Mouse (Mus musculus): ENCODE measurements around the gene Ccnl2.

Gene Ccnl2

GRCm38 (mm10) chr4:155790021-155790489 is 22.2 kb upstream of the Ccnl2 start, which contains the start of gene Ankrd65:
Gene Ankrd65 (plus strand): TSS chr4:155790439.
- no peak for DNase-seq (ENCODE audit: low read depth in 1 of 2, low spot score in 2 of 2)

DNA sequence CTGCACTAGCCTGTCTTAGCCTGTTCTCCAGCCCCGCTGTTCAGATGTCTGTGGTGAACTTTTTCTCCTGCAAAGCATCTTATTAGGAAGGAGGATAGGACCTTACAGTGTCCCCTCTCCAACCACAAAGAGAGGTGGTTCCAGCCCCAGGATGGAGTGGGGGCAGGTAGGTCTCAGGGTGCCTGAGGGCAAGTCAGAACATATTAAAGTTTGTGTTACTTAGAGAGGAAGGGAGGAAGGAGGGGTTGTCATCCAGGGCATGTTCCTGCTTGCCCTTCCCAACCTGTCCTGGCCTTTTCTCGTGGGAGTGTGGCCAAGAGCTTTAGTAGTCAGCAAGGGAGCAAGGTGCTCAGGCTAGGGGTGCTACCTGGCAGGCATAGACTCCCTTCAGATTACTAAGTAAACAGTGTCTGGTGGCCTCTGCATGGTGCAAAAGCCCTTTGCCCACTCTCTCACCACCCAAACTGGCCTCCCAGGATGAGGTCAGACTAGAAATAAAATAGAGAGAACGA is 21.6 kb upstream of the Ccnl2 start:
- DNase-seq (ENCODE audit: low read depth in 1 of 2, low spot score in 2 of 2): no peak

DNA sequence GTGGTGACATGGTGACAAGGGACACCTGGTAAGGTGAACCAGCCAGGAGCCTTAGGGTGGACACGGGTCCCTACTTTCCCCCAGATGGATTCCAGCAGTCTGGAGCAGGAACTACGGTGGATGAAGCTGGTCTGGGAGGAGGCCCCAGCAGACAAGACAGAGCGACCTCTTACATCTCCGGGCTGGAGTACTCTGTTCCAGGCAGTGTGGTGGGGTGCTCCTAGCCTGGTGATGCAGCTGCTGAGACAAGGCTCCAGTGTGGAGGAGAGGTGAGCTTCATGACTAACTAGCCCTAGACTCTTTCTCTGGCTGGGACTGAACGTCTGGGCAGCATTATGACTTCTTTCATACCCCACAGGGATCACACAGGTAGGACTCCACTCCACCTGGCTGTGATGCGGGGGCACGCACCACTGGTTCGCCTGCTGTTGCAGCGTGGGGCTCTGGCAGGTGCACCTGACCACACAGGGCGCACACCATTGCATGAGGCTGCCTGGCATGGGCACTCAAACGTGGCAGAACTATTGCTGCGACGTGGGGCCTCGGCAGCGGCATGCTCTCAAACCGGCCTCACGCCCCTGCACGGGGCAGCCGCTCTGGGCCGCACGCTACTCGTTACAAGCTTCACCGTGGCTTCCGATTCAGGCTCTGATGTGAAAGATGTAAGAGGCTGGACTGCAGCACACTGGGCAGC is 20.9 kb upstream of the Ccnl2 start:
- no peak for DNase-seq (ENCODE audit: low read depth in 1 of 2, low spot score in 2 of 2)

GRCm38 (mm10) chr4:155793730-155794129 is 18.6 kb upstream of the Ccnl2 start:
- DNase-seq (ENCODE audit: low read depth in 1 of 2, low spot score in 2 of 2): no peak

DNA sequence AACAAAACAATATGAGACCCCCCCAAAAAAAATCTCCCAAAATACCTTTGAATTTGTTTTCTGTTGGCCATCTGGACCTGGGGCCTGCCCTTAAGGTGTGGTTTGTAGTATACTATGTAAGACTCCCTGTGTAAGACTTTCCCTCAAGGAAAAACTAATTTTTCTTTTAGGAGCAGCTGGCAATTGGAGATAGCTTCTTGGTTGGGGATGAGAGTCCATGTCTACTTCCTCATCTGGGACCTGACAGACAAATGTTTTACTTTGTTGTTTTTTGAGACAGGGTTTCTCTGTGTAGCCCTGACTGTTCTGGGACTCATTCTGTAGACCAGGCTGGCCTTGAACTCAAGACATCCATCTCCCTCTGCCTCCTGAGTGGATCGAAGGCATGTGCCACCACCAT is 10.2 kb upstream of the Ccnl2 start:
- no peak for DNase-seq (ENCODE audit: low read depth in 1 of 2, low spot score in 2 of 2)

- DNase-seq (ENCODE audit: low read depth in 1 of 2, low spot score in 2 of 2): no peak
These were observed 9.4 kb upstream of the Ccnl2 start, which contains the start of gene Mrpl20 for GRCm38 (mm10) chr4:155802741-155803339. Gene Mrpl20 (plus strand): TSS chr4:155802878.

DNA sequence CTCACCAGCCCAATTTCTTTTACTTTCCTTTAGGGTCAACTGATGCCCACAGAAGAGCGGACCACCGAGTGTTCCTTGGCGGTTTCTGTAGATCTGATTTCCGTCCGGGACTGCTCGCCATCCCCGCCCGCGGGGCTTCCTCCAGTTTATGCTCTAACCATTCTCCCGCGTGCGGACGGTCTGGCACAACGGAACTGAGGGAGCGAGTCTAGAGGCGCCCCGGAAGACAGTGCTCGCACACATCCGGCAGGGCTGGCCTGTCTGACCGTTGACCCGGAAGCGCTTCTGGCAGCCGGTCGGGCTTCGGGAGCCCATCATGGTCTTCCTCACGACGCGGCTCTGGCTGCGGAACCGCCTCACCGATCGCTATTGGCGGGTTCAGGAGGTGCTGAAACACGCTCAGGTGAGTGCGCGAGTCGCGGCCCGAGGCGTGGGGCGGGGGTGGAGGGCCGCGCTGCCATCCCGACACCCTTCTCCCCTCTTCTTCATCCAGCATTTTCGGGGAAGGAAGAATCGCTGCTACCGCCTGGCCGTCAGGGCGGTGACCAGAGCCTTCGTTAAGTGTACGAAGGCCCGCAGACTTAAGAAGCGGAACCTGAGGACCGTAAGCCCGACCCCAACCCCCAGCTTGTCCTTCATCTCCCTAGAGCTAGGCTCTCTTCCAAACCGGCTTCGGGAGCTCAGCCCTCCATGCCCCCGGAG is 8.8 kb upstream of the Ccnl2 start:
- peak; percentile 88 to 94 for DNase-seq (ENCODE audit: low read depth in 1 of 2, low spot score in 2 of 2)

DNA sequence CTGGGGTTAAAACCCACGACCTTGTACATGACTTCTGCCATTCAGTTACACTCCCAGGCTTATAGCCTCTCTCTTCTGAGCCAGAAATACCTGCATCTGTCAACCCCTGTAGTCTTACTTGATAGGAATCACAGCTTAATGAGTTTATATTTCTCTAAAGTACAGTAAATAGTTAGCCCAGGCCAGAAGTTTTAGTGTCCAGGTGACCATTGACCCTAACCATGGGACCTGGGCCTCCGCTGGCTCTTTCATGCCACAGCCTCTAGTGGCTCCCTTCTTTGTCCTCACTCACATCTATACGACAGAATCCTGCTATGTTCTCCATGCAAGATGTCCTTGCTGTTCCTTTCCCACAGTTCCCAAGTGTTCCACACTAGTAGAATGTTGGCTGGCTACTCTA is 4.4 kb upstream of the Ccnl2 start:
- no peak for DNase-seq (ENCODE audit: low read depth in 1 of 2, low spot score in 2 of 2)

DNA sequence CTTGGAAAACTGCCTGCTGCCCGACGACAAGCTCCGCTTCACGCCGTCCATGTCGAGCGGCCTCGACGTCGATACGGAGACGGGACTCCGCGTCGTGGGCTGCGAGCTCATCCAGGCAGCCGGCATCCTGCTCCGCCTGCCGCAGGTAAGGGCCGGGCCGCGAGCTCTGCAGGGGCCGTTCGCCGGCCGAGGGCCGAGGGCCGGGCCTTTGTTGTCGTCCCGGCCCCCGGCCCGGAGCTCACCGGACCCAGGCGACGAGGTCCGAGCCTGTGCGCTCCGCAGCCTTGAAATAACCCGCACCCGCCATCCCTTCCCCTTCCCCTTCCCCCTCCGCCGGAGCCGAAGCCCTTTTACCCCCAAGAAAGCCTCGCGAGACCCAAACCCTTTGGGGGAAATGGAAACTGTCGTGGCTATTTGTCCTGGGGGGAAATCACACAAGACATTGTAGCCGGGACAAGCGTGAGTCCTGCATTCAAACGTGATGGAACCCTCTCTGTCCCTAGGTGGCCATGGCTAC is 434 bp downstream of the Ccnl2 start:
- no peak for DNase-seq (ENCODE audit: low read depth in 1 of 2, low spot score in 2 of 2)

- no peak for DNase-seq (ENCODE audit: low read depth in 1 of 2, low spot score in 2 of 2)
These were observed 5.2 kb downstream of the Ccnl2 start for GRCm38 (mm10) chr4:155817533-155817932.

DNA sequence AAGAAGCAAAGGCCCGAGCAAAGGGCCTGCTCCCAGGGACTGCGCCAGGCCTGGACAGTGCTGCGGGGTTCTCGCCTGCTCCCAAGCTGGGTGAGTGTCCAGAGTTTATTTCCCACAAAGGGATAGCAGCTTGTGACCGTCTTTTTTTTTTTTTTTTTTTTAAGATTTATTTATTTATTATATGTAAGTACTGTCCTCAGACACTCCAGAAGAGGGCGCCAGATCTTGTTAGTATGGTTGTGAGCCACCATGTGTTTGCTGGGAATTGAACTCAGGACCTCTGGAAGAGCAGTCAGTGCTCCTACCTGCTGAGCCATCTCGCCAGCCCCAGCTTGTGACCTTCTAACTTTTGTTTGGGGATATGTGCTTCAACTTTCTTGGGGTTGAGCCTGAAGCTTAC is 8.7 kb downstream of the Ccnl2 start:
- no peak for DNase-seq (ENCODE audit: low read depth in 1 of 2, low spot score in 2 of 2)

GRCm38 (mm10) chr4:155823443-155823842 is 11.2 kb downstream of the Ccnl2 start:
- no peak for DNase-seq (ENCODE audit: low read depth in 1 of 2, low spot score in 2 of 2)

DNA sequence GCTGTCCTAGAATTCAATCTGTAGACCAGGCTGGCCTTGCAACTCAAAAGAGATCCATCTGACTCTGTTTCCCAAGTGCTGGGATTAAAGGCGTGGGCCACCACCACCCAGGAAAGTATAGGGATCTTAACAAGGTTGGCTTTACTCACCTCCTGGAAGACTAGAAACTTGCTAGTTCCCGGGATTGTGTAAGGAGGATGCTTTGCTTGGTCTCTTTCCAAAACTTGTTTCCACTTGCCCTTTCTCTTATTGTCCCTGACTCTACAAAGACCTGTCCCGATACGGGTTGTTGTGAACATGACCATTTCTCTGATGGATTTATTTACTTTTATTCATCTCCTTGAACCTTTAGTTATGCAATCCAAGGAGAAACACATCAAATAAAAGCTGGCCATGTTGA is 17.6 kb downstream of the Ccnl2 start:
- DNase-seq (ENCODE audit: low read depth in 1 of 2, low spot score in 2 of 2): no peak

DNA sequence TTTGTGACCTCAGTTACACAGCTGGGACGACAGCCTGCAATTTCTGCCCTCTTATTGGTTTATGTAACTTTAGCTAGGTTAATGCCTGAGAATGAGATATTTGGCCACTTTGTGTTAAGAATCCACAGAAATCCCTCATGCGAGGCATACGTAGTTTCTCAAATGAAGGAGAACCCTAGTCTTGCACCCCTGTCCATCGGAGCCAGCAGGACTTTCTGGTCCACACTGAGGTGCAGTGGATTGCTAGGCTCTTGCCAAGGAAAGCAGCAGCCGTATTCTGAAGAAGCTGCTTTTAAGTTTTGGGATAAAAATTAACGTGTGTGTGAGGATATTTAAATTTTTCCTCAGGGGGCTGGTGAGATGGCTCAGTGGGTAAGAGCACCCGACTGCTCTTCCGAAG is 18.3 kb downstream of the Ccnl2 start:
- no peak for DNase-seq (ENCODE audit: low read depth in 1 of 2, low spot score in 2 of 2)

DNA sequence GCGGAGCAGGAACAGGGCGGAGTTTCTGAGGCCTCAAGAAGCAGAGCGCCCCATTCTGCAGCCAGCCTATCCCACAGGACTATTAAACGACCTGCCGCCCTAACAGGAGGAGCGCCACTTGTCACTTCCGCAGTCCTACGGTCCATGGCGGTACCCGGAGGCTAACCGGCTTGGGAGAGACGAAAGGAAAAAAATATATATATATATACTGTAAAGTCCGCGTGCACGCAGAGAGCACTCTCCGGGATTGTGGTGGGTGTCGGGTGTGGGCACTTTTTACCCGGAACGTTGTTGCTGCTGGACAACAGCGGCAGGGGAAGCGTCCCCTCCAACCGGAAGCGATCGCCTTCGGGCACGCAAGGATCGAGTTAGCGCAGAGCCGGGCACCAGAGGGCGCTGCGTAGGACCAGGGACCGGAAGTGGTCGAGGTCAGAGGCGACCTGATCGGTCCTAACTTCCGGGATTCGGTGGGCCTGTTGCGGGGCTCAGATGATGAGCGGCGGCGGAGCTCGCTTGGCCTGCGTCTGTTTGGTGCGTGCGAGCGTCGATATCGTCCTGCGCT is 19.0 kb downstream of the Ccnl2 start, which contains the start of gene Aurkaip1:
Gene Aurkaip1, plus strand, starts transcription at position 68 of the 562 bp plus-strand sequence.
- peak; percentile 87 to 92 for DNase-seq (ENCODE audit: low read depth in 1 of 2, low spot score in 2 of 2)

GRCm38 (mm10) chr4:155831831-155832230 is 19.5 kb downstream of the Ccnl2 start:
- no peak for DNase-seq (ENCODE audit: low read depth in 1 of 2, low spot score in 2 of 2)

DNA sequence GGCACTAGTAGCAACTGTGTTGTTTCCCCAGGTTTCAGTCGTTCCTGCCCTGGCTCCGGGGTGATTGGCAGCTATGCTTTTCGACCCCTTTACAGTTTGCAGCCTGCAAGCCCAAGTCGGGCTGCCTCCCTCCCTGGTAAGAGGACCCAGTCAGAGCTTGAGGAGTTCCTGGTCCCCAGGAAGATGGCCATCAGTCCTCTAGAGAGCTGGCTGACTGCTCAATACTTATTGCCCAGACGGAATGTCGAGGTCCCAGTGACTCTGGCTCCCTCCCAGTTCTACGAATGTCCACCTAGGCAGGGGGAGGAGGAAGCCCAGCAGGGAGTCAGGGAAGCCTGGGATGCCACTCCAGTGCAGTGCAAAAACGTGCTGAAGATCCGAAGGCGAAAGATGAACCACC is 20.0 kb downstream of the Ccnl2 start:
- DNase-seq (ENCODE audit: low read depth in 1 of 2, low spot score in 2 of 2): no peak

DNA sequence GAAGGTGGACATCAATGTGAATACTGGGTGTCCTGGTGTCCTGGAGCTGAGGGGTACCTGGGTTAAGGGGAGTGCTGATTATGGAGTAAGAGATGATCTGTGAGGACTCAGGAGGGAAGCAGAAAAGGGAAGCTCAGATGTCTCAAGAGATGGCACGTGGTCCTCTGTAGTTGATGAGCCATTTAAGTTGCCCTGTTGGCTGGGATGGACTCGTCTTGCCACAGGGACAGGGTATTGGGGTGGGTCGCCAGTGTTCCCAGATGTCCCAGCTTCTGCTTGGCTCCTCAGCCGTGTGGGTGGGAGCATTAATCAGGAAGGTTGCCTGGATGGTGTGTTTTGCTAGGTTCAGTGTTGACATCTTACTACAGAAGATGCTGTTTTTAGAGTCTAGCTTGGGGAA is 20.9 kb downstream of the Ccnl2 start:
- DNase-seq (ENCODE audit: low read depth in 1 of 2, low spot score in 2 of 2): no peak

- DNase-seq (ENCODE audit: low read depth in 1 of 2, low spot score in 2 of 2): peak in 1 of 2 experiments; percentile 26
These were observed 21.5 kb downstream of the Ccnl2 start for GRCm38 (mm10) chr4:155833836-155834235.

GRCm38 (mm10) chr4:155837404-155838010 is 25.2 kb downstream of the Ccnl2 start:
- no peak for DNase-seq (ENCODE audit: low read depth in 1 of 2, low spot score in 2 of 2)
